Mouse (Mus musculus) cerebellum, postnatal 25 days (tissue): ENCODE measurements at regions not wholly inside any gene's neighbourhood (a gene's known extent, or its start where the extent isn't known, plus 50 kb on each side); places are given as distances from the start of the nearest gene placed in this dataset.

Source experiments
- DNase-seq, 2 experiments: peaks; one replicate each; pipeline ENCODE4 v3.0.0; 2021; ENCODE audit warnings: mixed read lengths in 2 of 2

DNA sequence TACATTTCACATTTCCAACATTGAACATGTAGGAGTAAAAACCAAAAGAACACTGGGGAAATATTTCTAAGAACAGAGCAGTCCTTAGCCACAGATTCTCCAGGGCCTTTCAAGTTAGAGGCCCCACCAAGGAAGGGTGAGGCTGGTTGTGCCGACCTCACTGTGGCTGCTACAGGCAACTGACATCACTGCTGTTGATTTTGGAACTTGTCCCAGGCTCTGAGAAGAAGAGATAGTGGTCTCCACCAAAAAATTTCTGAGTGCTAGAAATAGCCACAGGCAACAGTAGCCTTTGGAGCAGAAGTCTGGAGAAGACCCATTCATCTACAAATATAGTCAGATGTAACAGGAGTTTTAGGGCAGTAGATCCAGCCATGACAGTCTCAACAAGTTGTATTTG is 959.7 kb upstream of the Lrrc6 start:
- no peak for DNase-seq

DNA sequence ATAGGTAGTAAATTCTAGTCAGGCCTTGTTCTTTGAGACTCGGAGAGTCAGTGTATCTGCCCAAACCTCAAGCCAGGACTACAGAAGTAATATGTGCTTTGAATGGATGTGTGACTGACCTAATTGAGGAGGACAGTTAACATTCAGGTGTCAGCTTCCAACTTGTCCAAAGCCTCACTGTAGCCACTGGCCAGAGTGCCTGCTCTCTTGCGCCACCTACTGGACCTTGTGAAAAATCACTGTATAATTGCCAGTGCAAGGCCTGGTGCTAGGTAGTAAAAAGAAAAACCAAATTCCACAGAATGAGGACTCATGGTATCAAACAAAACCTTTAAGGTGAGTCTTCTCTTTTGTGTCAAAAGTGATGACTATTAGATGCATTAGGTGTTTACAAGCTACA is 933.6 kb upstream of the Lrrc6 start:
- peak; percentile 48 to 66 for DNase-seq

DNA sequence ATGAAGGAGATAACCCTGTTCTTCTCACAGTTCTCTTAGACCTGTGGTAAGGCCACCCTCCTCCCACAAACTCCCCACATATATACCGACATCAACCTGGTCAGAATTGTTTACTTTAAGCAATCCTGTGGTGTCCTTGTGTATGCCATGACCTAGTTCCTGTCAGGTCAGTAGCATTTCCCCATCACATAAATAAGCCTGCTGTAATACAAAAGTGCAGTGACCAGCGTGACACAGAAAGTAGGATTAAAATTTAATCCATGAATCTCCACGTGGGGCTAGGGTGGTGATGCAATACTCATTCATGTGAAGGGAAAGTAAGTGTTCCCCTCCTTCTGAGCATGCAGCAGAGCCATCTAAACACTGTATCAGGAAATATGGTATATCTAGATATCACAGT is 923.2 kb upstream of the Lrrc6 start:
- DNase-seq: no peak

DNA sequence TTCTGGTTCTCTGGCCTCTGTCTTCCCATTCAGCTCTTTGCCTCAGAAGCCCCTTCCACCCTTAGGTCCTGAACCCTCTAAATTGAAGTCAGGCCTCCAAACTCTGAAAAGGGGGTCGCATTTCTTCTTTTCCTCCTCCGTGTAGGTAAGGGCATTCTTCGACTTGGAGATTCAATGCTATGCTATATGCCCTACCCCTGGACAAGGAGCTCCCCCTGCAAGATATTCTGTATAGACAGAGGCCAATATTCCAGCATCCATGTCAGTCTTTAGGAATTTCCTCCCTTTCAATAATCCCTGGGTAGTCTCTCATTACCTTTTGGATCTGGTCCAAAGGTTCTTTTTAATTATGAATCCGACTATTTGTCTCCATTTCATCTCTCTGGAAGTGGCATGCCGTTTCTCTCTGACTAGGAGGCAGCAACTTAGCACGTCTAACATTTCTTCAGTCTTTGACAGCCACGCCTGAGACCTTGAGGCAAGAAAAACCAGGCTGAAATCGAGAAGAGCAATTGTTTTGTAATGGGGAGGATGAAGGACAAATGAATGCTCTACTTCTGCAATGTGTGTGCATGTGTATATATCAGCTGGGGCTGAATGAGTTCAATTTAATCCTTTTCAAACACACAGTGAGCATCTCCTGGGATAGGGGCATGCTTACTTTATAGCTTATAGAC is 921.7 kb upstream of the Lrrc6 start:
- DNase-seq: no peak

DNA sequence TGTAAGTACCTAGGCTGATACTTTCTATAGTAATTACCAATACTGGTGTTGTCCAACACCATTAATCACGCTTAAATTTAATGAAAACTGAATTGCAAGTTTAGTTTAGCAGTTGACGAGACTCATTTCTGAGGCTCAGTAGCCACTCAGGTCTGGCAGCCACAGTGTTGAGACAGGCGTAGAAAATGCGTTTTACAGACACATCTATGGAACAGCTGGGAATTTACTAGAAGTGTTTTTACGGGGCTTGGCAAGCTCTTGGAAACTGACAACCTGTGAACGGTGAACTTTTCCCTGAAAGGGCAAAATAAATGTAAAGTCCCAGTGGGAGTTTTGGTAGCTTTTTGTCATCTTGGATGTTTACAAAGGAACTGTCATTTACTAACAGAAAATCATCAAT is 920.1 kb upstream of the Lrrc6 start:
- no peak for DNase-seq

DNA sequence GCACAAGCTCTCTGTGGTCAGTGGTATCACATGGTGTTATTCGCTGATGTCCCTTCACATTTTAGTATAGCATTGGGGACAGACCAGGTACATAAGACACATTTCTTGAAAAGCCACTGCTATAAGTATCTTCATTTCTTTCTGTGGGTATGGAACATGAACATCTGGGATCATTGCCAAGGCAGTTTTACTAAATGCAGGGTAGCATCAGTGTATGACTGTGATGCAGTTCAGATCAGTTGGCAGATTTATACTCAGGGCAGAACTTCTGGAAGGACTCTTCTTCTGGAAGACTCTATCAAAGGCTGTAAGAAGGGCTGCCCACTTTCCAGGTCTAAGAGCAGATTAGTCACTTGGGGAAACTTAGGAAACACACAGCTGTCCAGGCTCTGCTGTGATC is 919.0 kb upstream of the Lrrc6 start:
- no peak for DNase-seq

DNA sequence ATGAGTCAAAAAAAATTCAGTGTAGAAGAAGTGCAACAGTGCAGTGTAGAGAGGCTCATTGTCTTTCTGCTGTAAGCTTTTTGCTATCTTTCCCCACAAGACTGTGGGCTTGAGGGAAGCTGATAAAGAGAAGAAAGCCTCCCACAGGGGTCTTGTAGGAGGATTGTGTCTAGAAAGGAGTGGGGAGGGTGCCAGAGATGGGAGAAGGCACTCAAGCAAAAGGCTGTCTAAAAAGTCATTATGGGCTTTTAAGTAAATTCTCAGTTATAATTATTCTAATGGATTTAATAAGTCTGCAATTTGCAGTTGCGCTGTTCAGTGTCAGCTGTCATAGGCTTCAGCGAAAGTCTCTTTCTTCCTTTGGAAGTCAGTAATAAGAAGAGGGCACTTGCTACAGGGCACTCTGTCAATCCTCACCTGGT is 917.0 kb upstream of the Lrrc6 start:
- no peak for DNase-seq

DNA sequence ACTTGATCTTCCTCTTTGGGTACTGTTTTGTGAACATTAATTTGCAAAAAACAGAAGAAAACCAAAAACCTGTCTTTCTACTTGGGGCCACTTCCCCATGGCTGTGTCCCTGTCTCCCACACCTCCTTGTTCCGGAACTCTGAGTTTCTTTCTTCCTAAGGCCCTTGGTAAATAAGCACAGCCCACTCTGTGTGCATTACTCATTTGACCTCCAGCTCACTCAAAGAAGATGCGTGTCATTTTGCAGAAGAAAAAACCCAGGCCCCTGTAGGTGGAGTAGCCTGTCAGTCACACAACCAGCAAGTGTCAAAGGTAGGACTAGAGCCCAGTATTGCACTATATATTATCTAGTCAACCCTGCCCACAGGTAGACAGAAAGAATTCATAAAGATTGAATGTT is 915.1 kb upstream of the Lrrc6 start:
- no peak for DNase-seq

DNA sequence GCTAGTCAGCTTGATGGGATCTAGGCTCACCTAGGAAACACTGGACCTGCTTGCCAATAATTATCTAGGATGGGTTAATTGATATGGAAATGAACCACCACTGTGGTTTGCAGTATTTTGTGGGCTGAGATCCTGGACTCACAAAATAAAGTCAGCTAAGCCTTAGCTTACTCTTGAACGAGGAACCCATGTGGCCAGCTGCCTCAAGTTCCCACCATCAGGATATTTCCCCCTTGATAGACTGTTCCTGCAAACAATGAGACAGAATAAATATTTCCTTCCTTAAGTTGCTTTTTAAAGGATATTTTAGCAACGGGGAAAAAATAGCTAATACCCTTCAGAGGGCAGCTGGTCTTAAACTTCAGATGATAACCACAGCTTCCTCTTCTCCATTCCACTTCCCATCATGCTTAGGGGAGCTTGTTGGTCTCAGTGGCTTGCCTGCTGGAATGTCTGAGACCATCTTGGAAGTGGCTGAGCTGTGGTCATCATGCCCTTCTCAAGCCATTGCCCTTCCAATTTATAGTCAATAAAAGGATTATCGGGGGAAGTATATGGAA is 913.7 kb upstream of the Lrrc6 start:
- DNase-seq: no peak

DNA sequence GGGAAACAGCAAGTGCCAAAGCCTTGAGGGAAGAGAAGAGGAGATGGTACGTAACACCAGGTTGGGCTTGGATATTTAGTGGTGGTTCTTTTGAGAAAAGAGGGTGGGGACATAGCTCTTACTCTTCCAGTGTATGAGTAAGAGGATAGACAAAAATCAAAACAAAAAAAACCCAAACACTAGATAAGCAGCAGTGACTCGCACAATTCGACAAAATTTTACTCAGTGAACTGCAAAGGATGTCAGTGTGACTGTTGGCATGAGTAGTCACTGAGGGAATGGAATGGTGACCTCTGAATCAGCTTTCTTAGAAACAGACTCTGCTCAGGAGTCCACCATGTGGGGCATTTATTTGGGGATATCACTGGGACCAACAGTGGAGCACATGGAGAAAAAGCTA is 912.9 kb upstream of the Lrrc6 start:
- DNase-seq: no peak

DNA sequence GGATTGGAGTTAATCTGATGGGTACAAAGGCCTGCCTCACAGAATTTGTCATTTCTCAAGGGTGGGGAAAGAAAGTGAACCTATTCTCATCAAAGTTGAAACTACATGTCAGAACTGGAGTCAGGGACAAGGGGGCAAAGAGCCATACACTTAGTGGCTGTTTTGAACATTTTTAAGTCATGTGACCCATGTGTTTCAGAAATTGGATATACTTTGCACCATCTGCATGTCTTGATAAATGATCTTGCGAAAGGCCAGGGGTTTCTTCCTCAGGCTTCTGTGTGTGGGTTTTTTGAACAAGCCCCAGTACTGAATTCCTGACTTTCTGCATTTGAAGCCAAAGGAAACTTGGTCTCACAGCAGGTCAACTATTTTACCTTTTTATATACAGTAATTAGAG is 911.7 kb upstream of the Lrrc6 start:
- no peak for DNase-seq

DNA sequence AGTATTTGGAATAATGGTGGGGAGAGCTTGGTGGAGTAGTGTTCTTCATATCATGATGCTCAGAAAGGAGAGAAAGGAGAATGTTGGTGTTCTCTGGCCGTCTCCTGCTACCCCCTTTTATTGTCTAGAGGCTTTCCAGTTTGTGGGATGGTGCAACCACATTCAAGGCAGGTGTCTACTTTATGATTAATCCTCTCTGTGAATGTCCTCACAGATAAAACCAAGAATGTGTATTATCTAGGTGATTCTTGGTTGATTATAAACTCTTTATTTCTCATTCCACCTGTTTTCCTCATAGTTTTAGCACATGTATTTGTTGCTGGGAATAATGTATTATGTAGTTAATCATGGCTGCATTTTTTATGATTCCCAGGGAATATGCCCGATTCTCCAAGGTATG is 910.9 kb upstream of the Lrrc6 start:
- DNase-seq: no peak

DNA sequence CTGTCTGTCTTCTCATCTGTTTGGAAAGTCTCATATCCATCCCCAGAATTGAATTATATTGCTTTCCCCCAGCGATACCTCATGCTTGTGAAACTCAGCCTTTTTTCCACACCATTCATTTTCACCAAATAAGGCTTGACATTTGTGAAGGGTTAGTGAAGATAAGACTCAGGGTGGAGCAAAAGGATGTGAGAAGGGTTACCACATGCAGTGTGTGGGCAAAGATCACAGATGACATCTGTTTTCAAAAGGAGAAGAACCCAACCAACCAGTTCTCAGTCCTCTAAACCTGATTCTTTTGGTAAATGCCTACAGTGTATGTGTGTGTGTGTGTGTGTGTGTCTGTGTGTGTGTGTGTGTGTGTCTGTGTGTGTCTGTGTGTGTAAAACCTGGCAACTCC is 909.3 kb upstream of the Lrrc6 start:
- DNase-seq: no peak

DNA sequence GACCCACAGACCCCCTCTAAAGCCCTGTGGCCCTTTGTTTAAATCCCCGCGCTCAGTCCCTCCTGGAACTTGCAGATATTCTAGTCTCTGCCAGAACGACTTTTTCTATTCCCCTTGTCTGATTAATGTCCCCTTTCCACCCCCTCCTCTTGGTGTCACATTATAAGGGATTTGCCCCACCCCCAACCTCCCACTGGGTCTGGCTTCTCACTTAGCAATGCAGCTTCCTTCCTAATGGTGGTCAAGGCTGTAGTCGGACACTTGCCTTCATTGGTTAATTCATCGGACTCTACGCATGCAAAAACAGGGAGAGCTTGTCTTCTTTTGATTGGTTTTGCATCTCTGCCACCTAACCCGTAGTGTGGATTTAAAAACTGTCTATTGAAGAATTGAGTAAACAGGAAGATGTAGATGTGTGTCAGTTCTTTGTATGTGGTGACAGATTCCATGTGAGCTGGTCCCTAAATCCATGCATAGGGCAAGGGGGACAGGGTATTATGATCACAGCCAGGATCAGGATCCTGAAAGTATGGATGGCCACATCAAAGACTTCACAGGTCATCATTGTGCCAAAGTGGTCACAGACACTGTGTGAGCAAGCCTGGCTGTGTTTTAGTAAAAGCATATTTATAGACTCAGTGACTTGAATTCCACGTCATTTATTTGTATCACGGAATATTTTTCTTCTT is 908.3 kb upstream of the Lrrc6 start:
- DNase-seq: no peak

DNA sequence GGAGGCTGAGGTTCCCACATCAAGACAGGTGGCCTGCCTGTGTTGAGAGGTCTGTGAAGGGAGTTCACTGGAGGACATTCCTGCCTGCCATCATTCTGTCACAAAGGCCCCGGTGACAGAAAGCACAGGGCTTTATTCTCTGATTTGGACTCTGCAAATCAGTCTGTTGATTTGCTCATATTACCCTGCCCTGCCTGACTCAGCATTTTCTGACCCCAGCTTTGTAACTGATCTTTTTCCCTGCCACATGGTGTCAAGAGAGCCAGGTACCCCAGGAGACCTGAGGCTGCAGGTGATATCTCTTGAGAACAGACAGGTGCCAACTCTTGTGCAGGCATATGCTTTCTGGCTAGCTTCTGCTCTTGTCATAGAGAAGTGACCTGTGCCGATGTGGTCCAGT is 906.5 kb upstream of the Lrrc6 start:
- peak; percentile 3 to 8 for DNase-seq

DNA sequence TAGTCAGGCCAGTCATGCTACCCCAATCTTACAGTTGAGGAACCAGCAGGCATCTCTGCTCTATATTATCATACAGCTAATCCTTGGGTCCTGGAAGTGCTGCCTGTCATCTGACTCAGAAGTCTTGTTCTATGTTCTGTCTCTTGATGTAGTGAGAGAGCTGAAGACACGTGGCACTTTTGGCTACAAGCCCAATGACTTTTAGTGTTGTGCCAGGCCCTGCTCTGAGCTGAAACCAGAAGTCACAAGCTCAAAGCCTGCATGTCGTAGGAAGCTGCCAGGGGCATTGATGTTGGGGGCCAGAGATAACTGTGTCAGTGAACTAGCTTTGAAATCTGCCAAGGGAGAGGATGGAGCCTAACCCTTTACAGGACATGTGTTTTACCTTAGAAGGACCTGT is 904.8 kb upstream of the Lrrc6 start:
- DNase-seq: peak; percentile 9 to 10

DNA sequence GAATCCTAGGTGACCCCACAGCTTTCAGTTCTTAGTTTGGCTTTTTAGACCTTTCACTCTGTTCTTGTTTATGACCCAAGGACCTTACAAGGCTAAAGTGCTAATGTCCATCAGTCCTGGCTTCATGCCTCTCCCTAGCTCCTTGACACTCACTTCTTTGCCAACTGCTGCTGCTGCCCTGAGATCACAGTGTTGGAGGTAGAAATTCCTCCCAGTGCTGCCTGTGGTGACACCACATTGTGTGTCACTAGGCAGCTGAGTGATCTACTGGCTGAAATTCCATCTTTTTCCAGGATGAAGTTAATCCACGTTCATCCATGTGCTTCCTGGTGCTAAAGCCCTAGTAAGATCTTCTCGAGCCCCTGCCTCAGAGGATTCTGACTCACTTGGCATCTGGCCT is 904.3 kb upstream of the Lrrc6 start:
- DNase-seq: no peak

DNA sequence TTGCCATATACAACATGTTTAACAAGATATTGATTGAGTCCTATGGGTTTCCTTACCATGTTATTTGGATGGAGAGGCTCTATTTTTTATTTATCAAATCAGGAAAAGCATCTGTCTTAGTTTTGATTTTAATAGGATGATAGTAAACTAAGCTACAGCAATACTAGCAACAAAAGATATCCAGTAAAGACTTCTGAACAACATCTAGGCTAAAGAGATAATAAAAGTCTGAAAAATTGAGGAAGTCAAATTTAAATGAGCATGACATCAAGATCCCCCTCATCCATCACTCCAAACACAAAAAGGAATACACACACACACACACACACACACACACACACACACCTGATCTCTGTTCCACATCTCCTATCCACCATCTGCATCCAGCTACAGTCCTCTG is 901.6 kb upstream of the Lrrc6 start:
- no peak for DNase-seq

DNA sequence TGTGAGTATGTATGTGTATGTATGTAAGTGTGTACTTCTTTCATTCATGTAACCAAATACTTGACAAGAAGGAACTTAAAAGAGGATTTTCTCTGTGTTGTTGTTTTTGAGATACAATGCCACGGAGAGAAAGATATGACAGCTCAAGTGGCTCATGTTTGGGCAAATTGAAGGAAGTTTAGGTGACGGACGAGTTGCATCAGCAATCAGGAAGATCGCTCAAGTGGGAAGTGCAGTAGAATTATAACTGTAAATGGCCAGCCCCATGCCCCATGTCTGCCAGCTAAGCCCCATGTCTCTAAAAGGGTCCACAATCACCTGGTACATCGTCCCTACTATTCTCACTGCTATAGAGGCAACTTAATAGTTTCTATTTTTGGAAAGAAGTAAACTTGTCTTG is 896.6 kb upstream of the Lrrc6 start:
- DNase-seq: no peak

DNA sequence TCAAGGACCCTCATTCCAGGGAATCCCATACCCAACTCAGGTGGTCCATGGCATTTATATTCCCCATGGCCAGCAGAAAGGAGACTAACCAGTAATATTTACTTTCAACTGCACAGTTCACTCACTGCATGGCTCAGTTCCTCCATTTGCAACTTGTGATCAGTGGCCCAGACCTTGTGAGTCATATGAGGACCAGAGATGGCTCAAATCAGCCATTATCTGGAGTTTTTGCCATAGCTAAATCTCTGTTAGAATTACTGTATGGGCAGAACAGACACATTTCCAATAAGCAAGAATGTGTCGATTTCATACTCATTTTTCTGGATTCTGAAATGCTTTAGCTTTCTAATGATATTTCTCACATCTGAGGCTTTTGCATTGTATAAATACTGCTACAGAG is 894.4 kb upstream of the Lrrc6 start:
- no peak for DNase-seq

DNA sequence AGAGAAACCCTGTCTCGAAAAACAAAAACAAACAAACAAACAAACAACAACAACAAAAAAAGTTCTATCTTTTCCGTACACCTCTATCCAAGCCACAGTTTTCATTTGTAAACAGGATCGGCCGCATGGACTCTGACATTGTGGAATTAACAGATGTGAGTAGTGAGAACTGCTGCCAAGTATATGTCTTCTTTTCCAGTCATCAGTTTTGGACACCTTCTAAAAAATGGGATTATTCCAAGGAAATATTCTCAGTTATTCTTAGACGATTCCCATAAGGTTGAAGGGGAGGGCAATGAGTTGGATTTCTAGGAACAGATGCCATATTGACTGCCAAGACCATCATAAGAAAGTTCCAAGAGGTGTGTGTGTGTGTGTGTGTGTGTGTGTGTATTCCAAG is 891.2 kb upstream of the Lrrc6 start:
- no peak for DNase-seq

DNA sequence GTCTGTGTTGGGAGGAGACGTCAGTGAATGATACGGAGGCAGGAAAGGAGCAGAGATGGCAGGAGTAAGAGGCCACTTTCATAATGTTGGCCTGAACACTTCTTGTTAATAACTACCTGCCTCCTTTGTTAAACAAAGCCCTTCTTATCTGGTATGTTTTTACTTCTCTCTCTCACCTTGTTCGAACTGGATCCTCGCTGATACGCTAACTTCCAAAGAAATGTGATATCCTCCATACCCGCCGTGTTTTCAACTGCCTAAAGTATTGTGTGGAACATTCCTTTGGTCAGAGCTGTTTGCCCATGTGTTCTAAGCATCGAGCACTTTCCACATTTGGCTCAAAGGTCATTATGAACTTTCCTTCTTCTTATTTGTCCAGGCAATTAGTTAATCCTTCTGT is 887.8 kb upstream of the Lrrc6 start:
- no peak for DNase-seq

DNA sequence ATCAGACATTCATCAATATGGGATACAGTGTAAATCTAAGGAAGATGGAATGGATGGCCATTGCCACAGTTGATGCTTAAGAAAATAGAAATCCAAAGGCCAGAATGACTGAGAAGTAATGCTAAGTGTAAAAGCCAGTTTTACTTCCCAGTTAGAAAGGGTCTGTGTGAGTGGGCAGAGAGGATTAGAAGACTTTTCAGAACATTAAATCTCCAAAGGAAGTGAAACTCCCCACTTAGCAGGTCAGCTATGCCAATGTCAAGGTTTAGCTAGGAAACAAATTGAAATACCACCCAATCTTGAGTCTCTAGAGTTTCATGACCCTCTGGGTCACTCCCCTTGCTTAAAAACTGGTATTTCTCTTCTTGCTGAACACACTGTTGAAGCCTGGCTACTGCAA is 886.2 kb upstream of the Lrrc6 start:
- DNase-seq: no peak

DNA sequence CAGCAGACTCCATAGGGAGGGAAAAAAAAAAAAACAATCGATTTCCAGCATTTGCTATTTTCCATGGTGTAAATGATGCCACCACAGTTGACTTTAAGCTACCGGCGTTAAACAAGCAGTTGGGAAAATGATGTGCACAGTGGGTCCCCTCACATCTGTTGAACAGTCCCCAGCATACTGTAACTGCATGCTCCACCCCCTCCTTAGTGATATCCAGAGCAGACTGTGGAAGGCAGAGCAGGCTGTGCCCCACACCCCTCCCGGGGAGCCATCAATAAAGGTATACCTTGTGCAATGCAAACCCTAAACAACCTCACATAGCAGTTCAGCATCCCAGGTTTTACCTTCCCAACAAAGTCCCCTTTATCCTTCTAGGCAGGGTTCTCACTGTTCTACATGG is 872.9 kb upstream of the Lrrc6 start:
- DNase-seq: no peak

DNA sequence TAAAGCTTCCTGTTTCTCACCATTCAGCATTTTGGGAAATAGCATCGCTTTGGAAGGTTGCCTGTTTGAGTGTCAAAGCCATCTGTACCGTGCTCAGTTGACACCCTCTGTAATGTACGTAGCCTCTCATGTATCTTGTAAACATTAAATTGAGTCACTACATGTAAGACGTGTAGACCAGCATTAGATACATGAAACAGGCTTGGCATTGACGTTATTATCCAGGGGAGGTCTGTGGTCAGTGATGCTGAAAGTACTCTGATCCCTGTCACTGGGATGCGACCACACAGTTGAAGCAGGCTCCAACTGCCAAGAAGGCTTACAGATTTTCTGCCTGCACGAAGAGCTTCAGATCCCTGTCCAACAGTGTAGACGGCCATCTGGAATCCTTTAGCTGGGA is 872.3 kb upstream of the Lrrc6 start:
- peak; percentile 19 to 21 for DNase-seq
